Mouse (Mus musculus) hindbrain, embryonic 10.5 days (tissue): Measurements from ENCODE around the gene P4ha1. TPM values are rescaled to one million over a fixed set of nuclear protein-coding genes. Genes with fewer than 3 reads are reported as not detected.
A peak's percentile ranks its signal among the peaks of the same experiment; 100 is the strongest.

Experiments used
- DNase-seq: peaks from one replicate; pipeline ENCODE4 v3.0.0-alpha.2; 2017; ENCODE audit warnings: low spot score
- H3K27ac ChIP-seq: fragments of 300-500 bp; sonication (generic); 2 replicates; pipeline ENCODE4 v1.5.1; 2016; ENCODE audit warnings: mild to moderate bottlenecking, moderate library complexity
- H3K27me3 ChIP-seq: fragments of 300-500 bp; sonication (generic); 2 replicates; pipeline ENCODE4 v1.6.1; 2016; ENCODE audit warnings: mild to moderate bottlenecking; ENCODE audit not compliant: poor library complexity, insufficient read depth, severe bottlenecking
- H3K36me3 ChIP-seq: fragments of 300-500 bp; sonication (generic); 2 replicates; pipeline ENCODE4 v1.6.1; 2016; ENCODE audit warnings: mild to moderate bottlenecking, moderate library complexity
- H3K4me1 ChIP-seq: fragments of 300-500 bp; sonication (generic); replicated peaks from 2 replicates; pipeline ENCODE4 v1.6.1; 2016; ENCODE audit warnings: mild to moderate bottlenecking
- H3K4me3 ChIP-seq: fragments of 300-500 bp; sonication (generic); 2 replicates; pipeline ENCODE4 v1.5.1; 2016; ENCODE audit warnings: mild to moderate bottlenecking, moderate library complexity
- H3K9me3 ChIP-seq: fragments of 300-500 bp; sonication (generic); 2 replicates; pipeline ENCODE4 v1.6.1; 2016; ENCODE audit warnings: mild to moderate bottlenecking, moderate library complexity
- WGBS: fragments of 180-500 bp; shearing (Covaris S2); methylation state at CpG from one replicate; pipeline ENCODE4 v1.1.7; 2016; 5-methylcytosine and 5-hydroxymethylcytosine counted together
- polyA plus RNA-seq: library from polyadenylated mRNA; unstranded; fragments of >200 nt; fragmentation: Nextera tagmentation; extraction: Ambion mirVana; gene quantifications from 2 replicates; pipeline ENCODE4 v1.2.1, GENCODE M21; 2016

Gene P4ha1
- polyA plus RNA-seq = 37.2 and 53.0 TPM in 2 replicates

DNA sequence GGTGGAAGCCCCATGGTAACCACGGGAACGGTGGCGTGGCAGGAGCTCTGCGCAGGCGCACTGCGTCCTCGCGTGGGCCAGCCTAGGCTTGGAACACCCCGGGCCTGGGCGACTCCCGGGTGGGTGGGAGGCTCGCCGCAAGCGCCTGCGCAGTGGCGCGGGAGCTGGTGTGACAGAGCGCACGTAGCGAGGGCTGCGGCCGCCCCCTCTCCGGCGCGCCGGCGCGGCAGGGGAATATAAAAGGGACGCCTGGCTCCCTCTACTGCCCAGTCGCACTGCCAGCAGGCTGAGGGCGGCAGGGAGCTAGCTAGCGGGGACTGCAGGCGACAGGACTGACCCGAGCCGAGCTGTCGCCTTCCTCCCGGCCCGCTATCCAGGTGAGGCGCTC, at the start of gene P4ha1:
P4ha1 (plus strand) TSS at position 197 of the 388 bp plus-strand sequence.
- Histone ChIP-seq H3K27ac (peak within 1 kb of the TSS; percentile 97), H3K4me1 (peaks cover 38% of the 10 kb centered on the region), H3K27me3 (no peaks in the 10 kb centered on the region), H3K4me3 (peak within 1 kb of the TSS; percentile 82), H3K9me3 (no peaks in the 10 kb centered on the region), H3K36me3 (peaks cover 4% of the 10 kb centered on the region; the same call in 1 of the 2 replicates)
- peak; percentile 100 for DNase-seq
- WGBS = under 1% methylated on average over 39 of the region's 39 CpGs

DNA sequence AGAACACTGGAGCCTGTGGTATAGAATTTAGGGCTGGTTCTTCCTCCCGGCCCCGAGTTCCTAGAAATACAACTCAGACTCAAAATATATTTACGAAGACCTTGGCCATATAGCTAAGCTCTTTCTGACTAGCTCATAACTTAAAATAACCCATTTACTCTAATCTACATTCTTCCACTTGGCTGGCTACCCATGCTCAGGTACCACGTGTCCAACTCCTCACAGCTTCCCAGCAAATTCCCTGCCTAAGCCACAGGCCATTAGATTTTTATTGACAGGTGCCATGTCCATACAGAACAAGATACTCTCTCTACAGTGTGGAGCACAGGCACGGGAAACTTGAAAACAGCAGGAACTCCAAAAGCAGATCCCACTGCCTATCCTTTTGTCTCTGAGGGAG, 47.4 kb upstream of the P4ha1 start:
- Histone ChIP-seq H3K4me3 (no peak overlapping the region), H3K9me3 (no peaks in the 10 kb centered on the region), H3K4me1 (no peaks in the 10 kb centered on the region), H3K27ac (no peak overlapping the region), H3K36me3 (no peaks in the 10 kb centered on the region), H3K27me3 (no peaks in the 10 kb centered on the region)
- WGBS = 87% methylated on average over 5 of the region's 5 CpGs
- DNase-seq = no peak

DNA sequence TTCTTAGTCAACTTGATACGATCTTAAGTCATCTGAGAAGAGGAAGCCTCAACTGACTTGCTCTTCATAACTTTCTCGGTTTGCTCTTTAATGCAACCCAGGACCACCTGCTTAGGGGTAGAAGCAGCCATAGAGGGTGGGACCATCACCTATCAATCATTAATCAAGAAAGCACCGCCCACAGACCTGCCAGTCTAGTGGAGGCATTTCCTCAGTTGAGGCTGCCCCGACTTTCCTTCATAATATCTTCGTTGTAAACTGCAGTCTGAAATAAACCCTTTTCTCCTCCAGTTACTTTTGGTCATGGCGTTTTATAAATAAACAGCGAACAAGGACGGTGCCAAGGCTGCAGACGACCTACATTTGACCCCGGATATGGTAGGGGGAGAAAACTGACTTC, 46.0 kb upstream of the P4ha1 start:
- Histone ChIP-seq H3K4me3 (no peak overlapping the region), H3K27me3 (no peaks in the 10 kb centered on the region), H3K9me3 (no peaks in the 10 kb centered on the region), H3K27ac (no peak overlapping the region), H3K4me1 (no peaks in the 10 kb centered on the region), H3K36me3 (no peaks in the 10 kb centered on the region)
- WGBS = 74% methylated on average over 10 of the region's 10 CpGs
- DNase-seq = no peak

DNA sequence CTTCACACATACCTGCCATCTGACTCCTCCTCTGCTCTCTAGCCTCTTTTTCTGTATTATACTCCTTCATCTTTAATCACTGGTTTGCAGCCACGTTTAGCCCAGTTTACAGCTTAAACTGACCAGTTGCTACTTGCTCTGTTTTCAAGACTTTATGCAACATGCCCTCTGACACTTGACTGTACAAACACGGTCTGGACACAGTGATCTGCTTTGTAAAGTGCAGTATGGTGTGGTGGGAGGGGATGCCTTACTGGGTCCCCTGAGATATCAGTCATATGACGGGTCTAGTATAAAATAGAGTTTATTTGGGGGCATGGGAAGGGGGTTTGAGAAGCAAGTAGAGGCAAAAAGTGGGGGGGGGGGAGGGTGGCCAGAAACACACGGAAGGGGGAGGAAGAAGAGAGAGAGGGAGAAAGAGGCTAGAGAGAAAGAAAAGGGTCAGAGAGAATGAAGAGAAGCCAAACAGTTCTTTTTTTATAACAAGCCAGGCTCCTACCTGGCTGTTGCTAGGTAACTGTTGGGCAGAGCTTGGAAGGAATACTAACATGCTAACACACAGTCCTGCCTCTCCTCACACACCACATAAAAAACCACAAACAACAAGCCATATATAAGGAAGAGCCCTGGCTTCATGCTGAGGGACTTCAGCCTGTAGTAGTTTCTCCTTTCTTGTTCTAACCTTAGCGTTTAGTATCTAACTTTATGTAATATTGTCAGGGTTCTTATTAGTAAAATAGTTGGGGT, 45.2 kb upstream of the P4ha1 start:
- 66% methylated on average over 5 of the region's 5 CpGs for WGBS

DNA sequence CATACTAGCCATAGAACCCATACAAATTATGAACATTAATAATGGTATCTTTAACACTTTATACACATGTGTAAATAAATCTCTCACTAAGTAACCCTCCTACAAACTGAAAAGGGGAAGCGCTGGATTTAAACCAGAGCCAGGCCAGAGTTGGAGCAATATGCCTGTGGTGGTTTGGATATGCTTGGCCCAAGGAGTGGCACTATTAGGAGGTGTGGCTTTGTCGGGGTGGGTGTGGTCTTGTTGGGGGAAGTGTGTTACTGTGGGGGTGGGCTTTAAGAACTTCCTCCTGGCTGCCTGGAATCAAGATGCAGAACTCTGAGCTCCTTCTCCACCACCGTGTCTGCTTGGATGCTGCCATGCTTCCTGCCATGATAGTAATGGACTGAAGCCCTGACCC, 39.9 kb upstream of the P4ha1 start:
- no peaks in the 10 kb centered on the region for H3K4me1 ChIP-seq
- H3K9me3 ChIP-seq = no peaks in the 10 kb centered on the region
- no peak overlapping the region for H3K27ac ChIP-seq
- WGBS = 87% methylated on average over 3 of the region's 3 CpGs
- no peak overlapping the region for H3K4me3 ChIP-seq
- DNase-seq = no peak
- H3K36me3 ChIP-seq = no peaks in the 10 kb centered on the region
- no peaks in the 10 kb centered on the region for H3K27me3 ChIP-seq

More for the DNA sequence above, 45.2 kb upstream of the P4ha1 start:
- Histone ChIP-seq H3K9me3 (no peaks in the 10 kb centered on the region), H3K27me3 (no peaks in the 10 kb centered on the region), H3K36me3 (no peaks in the 10 kb centered on the region), H3K4me3 (no peak overlapping the region), H3K4me1 (no peaks in the 10 kb centered on the region), H3K27ac (no peak overlapping the region)
- DNase-seq = no peak

DNA sequence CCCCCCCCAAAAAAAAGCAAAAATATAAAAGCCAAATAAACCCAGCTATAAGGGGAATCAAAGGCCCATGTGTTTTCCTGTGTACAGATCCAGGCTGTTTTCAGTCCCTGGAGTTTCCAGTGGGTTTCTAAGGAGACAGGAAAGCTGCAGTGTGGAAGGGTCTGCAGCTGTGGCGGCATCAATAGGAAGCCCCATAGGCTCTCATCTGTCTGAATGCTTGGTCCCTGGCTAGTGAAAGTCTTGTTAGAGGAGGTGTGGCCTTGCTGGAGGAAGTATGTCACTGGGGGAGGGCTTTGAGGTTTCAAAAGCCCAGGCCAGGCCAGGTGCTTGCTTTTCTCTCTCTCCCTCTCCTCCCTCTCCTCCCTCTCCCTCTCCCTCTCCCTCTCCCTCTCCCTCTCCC, 39.3 kb upstream of the P4ha1 start:
- no peak overlapping the region for H3K27ac ChIP-seq
- H3K27me3 ChIP-seq = no peaks in the 10 kb centered on the region
- H3K4me1 ChIP-seq = no peaks in the 10 kb centered on the region
- no peaks in the 10 kb centered on the region for H3K36me3 ChIP-seq
- WGBS = 29% methylated on average over 1 of the region's 1 CpGs
- no peak overlapping the region for H3K4me3 ChIP-seq
- H3K9me3 ChIP-seq = no peaks in the 10 kb centered on the region
- no peak for DNase-seq

DNA sequence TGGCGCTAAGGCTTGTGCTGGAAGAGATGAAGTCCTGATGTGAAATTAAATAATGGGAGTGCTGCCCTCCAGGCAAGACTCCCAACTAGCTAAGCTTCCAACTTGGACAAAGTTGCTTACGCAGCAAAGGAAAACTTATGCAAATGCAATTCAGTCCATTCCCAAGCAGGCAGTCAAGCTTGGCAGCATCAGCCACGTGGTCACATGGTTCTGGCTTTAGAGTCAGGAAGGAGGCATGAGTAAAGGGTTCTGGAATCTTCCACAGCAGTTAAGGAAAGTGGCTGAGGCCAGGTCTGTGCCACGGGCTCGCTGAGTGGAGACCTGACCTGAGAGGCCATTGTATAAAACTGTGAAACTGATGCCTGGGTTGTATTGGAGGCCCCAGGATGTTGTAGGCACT, 37.6 kb upstream of the P4ha1 start:
- Histone ChIP-seq H3K9me3 (no peaks in the 10 kb centered on the region), H3K4me3 (no peak overlapping the region), H3K27me3 (no peaks in the 10 kb centered on the region), H3K27ac (no peak overlapping the region), H3K36me3 (no peaks in the 10 kb centered on the region), H3K4me1 (no peaks in the 10 kb centered on the region)
- DNase-seq = no peak
- 83% methylated on average over 5 of the region's 5 CpGs for WGBS

DNA sequence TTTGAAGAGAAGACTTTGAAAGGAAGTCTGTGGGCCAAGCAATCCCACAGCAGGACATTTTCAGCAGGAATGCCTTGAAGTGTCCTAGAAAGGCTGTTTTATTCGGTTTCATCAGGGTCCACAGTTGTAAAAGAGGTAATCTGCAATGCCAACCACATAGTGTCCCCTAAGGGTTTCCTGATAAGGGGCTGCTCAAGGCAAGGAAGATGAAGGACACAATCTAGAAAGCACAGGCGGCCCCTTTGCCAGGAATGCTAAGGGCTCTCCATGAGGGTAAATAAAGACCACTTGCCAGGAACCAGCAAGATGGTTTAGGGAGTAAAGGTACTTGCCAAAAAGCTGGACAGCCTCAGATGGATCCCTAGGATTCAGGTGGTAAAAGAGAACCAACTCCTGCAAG, 35.8 kb upstream of the P4ha1 start:
- Histone ChIP-seq H3K27ac (no peak overlapping the region), H3K36me3 (no peaks in the 10 kb centered on the region), H3K4me1 (no peaks in the 10 kb centered on the region), H3K4me3 (no peak overlapping the region), H3K27me3 (no peaks in the 10 kb centered on the region), H3K9me3 (no peaks in the 10 kb centered on the region)
- WGBS = 66% methylated on average over 2 of the region's 2 CpGs
- DNase-seq = no peak

DNA sequence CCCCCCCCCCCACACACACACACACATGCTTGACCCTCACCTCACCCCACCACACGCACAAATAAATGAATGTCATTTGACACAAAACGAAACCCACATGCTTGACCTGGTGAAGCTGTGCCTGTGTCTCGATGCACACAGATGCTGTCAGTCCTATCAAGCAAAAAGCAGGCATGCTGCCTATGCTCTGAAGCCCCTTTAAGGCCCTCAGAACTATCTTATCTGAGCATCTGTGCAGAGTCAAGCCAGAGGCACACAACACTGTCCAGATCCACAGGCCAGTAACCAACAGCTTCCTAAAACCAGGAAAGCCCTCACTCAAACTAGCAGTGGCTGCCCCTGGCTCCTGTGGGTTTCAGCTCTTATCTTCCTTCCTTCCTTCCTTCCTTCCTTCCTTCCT, 35.4 kb upstream of the P4ha1 start:
- Histone ChIP-seq H3K4me3 (no peak overlapping the region), H3K27me3 (no peaks in the 10 kb centered on the region), H3K27ac (no peak overlapping the region), H3K36me3 (no peaks in the 10 kb centered on the region), H3K9me3 (no peaks in the 10 kb centered on the region), H3K4me1 (no peaks in the 10 kb centered on the region)
- no peak for DNase-seq
- WGBS = 60% methylated on average over 3 of the region's 3 CpGs

DNA sequence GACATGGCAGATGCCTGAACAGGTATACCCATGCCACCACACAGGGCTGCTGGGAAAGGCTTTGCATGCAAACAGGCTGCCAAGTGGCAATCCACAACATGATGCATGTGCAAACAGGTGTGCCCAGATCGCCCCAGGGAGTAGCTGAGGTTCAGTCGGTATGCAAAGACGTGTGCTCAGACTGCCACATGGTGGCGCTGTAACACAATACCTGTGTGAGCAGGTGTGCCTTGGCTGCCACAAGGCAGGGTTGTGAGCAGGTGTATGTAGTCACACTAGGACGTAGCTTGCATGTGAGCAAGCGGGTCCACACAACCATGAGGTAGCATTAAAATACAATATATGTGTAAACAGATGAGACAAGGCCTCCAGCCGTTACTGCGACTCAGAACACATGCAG, 34.0 kb upstream of the P4ha1 start:
- Histone ChIP-seq H3K27me3 (no peaks in the 10 kb centered on the region), H3K9me3 (no peaks in the 10 kb centered on the region), H3K27ac (no peak overlapping the region), H3K36me3 (no peaks in the 10 kb centered on the region), H3K4me1 (no peaks in the 10 kb centered on the region), H3K4me3 (no peak overlapping the region)
- 55% methylated on average over 8 of the region's 8 CpGs for WGBS
- no peak for DNase-seq

DNA sequence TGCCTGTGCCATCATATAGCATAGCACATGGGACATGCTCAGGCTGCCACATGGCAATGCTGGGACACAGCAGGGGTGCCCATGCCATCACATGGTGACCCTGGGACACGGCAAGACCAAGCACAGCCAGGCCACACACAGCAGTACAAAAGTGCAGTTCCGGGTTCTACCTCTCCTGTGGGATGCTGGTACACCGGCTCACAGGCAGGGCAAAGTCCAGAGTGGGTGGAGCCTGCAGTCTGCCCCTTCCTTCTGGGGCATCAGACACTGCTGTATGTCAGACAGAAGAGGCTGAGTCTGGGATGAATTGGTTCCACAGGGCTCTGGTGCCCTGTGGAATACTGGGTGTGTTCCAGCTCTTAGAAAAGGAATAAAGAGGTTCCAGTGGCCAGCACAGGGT, 31.6 kb upstream of the P4ha1 start:
- H3K36me3 ChIP-seq = no peaks in the 10 kb centered on the region
- WGBS = 69% methylated on average over 3 of the region's 3 CpGs
- no peaks in the 10 kb centered on the region for H3K27me3 ChIP-seq
- no peaks in the 10 kb centered on the region for H3K9me3 ChIP-seq
- no peak for DNase-seq
- no peak overlapping the region for H3K4me3 ChIP-seq
- no peak overlapping the region for H3K27ac ChIP-seq
- H3K4me1 ChIP-seq = no peaks in the 10 kb centered on the region

DNA sequence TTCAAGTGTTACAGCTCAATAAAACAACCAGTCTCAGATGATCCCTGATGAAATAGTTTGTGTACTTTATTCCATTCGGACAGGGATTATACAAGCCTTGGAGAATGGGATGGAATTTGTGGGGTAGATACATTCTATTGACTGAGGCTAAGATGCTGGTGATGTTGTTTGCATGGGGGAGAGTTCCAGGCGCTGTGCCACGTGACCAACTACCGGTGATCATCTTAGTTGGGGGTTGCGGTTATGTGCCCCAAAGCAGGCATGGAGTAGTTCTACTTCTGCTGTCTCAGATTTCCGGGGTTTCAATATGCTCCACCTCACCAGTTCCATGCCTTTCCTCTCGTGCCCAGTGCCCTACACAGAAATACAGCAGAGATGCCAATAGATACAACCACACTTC, 31.0 kb upstream of the P4ha1 start:
- no peaks in the 10 kb centered on the region for H3K4me1 ChIP-seq
- H3K27me3 ChIP-seq = no peaks in the 10 kb centered on the region
- no peaks in the 10 kb centered on the region for H3K36me3 ChIP-seq
- whole genome bisulfite sequencing = 85% methylated on average over 7 of the region's 7 CpGs
- DNase-seq = no peak
- no peak overlapping the region for H3K27ac ChIP-seq
- no peak overlapping the region for H3K4me3 ChIP-seq
- H3K9me3 ChIP-seq = no peaks in the 10 kb centered on the region

DNA sequence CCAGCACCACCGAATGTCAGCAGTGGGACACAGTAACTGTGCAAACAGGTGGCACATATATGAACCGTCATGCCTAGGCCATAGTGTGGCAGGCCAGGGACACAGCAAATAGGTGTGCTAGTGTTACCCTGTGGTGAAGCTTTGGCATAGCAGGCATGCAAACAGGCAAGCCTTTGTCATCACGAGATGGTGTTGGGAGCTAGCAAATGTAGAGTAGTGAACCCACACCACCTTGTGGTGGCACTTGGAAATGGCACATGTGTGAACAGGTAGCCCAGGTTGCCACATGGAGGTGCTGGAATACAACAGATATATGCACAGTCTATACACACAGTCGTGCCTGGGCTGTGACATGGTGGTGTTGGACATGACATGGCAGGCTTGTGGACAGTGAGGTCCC, 30.5 kb upstream of the P4ha1 start:
- Histone ChIP-seq H3K4me3 (no peak overlapping the region), H3K27ac (no peak overlapping the region), H3K9me3 (no peaks in the 10 kb centered on the region), H3K36me3 (no peaks in the 10 kb centered on the region), H3K4me1 (no peaks in the 10 kb centered on the region), H3K27me3 (no peaks in the 10 kb centered on the region)
- 31% methylated on average over 4 of the region's 4 CpGs for WGBS
- DNase-seq = peak; percentile 73
